Mouse (Mus musculus) cortical plate, adult 2 months (tissue): Measurements from ENCODE around the gene Fam228b.

Experiments used
- CTCF ChIP-seq: fragments of 200-500 bp; IDR thresholded peaks from 2 replicates; pipeline ENCODE4 v1.5.1; 2011; ENCODE audit warnings: mild to moderate bottlenecking, control low read depth, low read length; ENCODE audit not compliant: insufficient read depth; ENCODE audit errors: extremely low read depth
- POLR2A ChIP-seq: fragments of 200-500 bp; IDR thresholded peaks from 2 replicates; pipeline ENCODE4 v1.6.1; 2011; ENCODE audit warnings: mild to moderate bottlenecking, low read length, control low read depth; ENCODE audit not compliant: insufficient read depth; ENCODE audit errors: extremely low read depth

DNA sequence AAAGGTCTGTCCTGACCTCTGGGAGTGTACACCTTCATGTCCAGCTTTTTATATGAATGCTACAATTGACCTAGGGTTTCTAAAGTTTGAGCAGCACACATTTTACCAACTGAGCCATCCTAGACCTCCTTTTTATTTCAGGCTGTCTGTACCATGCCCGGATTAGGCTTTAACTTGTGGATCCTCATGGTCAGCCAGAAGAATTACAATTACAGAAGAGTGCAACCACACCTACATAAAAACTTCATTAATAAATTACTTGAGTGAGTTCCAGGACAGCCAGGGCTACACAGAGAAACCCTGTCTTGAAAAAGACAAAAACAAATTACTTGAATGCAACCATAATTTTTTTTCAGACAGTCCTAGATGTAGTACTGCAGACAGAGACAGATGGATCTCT is 12.0 kb downstream of the Fam228b start:
- TF ChIP-seq CTCF = no peak
- no peak for TF ChIP-seq POLR2A
